Mouse (Mus musculus): ENCODE measurements around the gene Ptpn5. TPM values are rescaled to one million over a fixed set of nuclear protein-coding genes. Genes with fewer than 3 reads are reported as not detected.

The Ptpn5 gene
- polyA plus RNA-seq, 1 experiment from 2014 or later, result 1.3 TPM

- ATAC-seq (ENCODE audit: insufficient read depth, low FRiP score), result no peak
- Histone ChIP-seq H3K36me3 (ENCODE audit: control insufficient read depth, insufficient read depth, low read length) (no peaks in the 10 kb centered on the region), H3K4me3 (replicated peaks; ENCODE audit: low read length) (no peak overlapping the region), H3K27ac (ENCODE audit: low read length) (no peak overlapping the region), H3K4me1 (ENCODE audit: control insufficient read depth, insufficient read depth, low read length) (no peaks in the 10 kb centered on the region), H3K9me3 (replicated peaks; ENCODE audit: control insufficient read depth, low read length) (no peaks in the 10 kb centered on the region), H3K27me3 (ENCODE audit: control insufficient read depth, insufficient read depth, low read length) (no peaks in the 10 kb centered on the region), H3K9ac (ENCODE audit: low read length) (no peak overlapping the region), H3K4me2 (ENCODE audit: low read depth, low read length) (no peak overlapping the region)
- WGBS, result 50% methylated on average over 1 of the region's 1 CpGs
Observed at GRCm38 (mm10) chr7:47103671-47104414, 29.6 kb downstream of the Ptpn5 start.

- no peak for ATAC-seq (ENCODE audit: insufficient read depth, low FRiP score)
- Histone ChIP-seq H3K27me3 (ENCODE audit: control insufficient read depth, insufficient read depth, low read length) (no peaks in the 10 kb centered on the region), H3K4me3 (replicated peaks; ENCODE audit: low read length) (no peak overlapping the region), H3K4me1 (ENCODE audit: control insufficient read depth, insufficient read depth, low read length) (no peaks in the 10 kb centered on the region), H3K4me2 (ENCODE audit: low read depth, low read length) (no peak overlapping the region), H3K27ac (ENCODE audit: low read length) (no peak overlapping the region), H3K36me3 (ENCODE audit: control insufficient read depth, insufficient read depth, low read length) (no peaks in the 10 kb centered on the region), H3K9ac (ENCODE audit: low read length) (no peak overlapping the region), H3K9me3 (replicated peaks; ENCODE audit: control insufficient read depth, low read length) (no peaks in the 10 kb centered on the region)
- 73% methylated on average over 2 of the region's 2 CpGs for WGBS
Observed at GRCm38 (mm10) chr7:47102970-47103369, 30.5 kb downstream of the Ptpn5 start.

GRCm38 (mm10) chr7:47100615-47101014 is 32.9 kb downstream of the Ptpn5 start:
- no peaks in the 10 kb centered on the region for H3K9me3 ChIP-seq (replicated peaks; ENCODE audit: control insufficient read depth, low read length)
- no peak overlapping the region for H3K27ac ChIP-seq (ENCODE audit: low read length)
- H3K4me2 ChIP-seq (ENCODE audit: low read depth, low read length), result no peak overlapping the region
- no peaks in the 10 kb centered on the region for H3K4me1 ChIP-seq (ENCODE audit: control insufficient read depth, insufficient read depth, low read length)
- no peak for ATAC-seq (ENCODE audit: insufficient read depth, low FRiP score)
- no peak overlapping the region for H3K4me3 ChIP-seq (replicated peaks; ENCODE audit: low read length)
- no peak overlapping the region for H3K9ac ChIP-seq (ENCODE audit: low read length)
- 63% methylated on average over 6 of the region's 6 CpGs for WGBS
- no peaks in the 10 kb centered on the region for H3K27me3 ChIP-seq (ENCODE audit: control insufficient read depth, insufficient read depth, low read length)
- H3K36me3 ChIP-seq (ENCODE audit: control insufficient read depth, insufficient read depth, low read length), result no peaks in the 10 kb centered on the region

- WGBS, result 81% methylated on average over 7 of the region's 7 CpGs
- H3K4me2 ChIP-seq (ENCODE audit: low read depth, low read length), result no peak overlapping the region
- H3K27ac ChIP-seq (ENCODE audit: low read length), result no peak overlapping the region
- no peaks in the 10 kb centered on the region for H3K9me3 ChIP-seq (replicated peaks; ENCODE audit: control insufficient read depth, low read length)
- H3K9ac ChIP-seq (ENCODE audit: low read length), result no peak overlapping the region
- H3K4me3 ChIP-seq (replicated peaks; ENCODE audit: low read length), result no peak overlapping the region
- H3K4me1 ChIP-seq (ENCODE audit: control insufficient read depth, insufficient read depth, low read length), result no peaks in the 10 kb centered on the region
- ATAC-seq (ENCODE audit: insufficient read depth, low FRiP score), result no peak
- no peaks in the 10 kb centered on the region for H3K36me3 ChIP-seq (ENCODE audit: control insufficient read depth, insufficient read depth, low read length)
- H3K27me3 ChIP-seq (ENCODE audit: control insufficient read depth, insufficient read depth, low read length), result no peaks in the 10 kb centered on the region
Observed at GRCm38 (mm10) chr7:47099306-47099705, 34.2 kb downstream of the Ptpn5 start.

- no peaks in the 10 kb centered on the region for H3K27me3 ChIP-seq (ENCODE audit: control insufficient read depth, insufficient read depth, low read length)
- no peak overlapping the region for H3K4me2 ChIP-seq (ENCODE audit: low read depth, low read length)
- 59% methylated on average over 7 of the region's 7 CpGs for WGBS
- H3K9me3 ChIP-seq (replicated peaks; ENCODE audit: control insufficient read depth, low read length), result no peaks in the 10 kb centered on the region
- H3K9ac ChIP-seq (ENCODE audit: low read length), result no peak overlapping the region
- peak; percentile 17; the same call in 1 of the 2 replicates for ATAC-seq (ENCODE audit: insufficient read depth, low FRiP score)
- H3K4me3 ChIP-seq (replicated peaks; ENCODE audit: low read length), result no peak overlapping the region
- no peaks in the 10 kb centered on the region for H3K4me1 ChIP-seq (ENCODE audit: control insufficient read depth, insufficient read depth, low read length)
- H3K36me3 ChIP-seq (ENCODE audit: control insufficient read depth, insufficient read depth, low read length), result no peaks in the 10 kb centered on the region
- no peak overlapping the region for H3K27ac ChIP-seq (ENCODE audit: low read length)
Observed at GRCm38 (mm10) chr7:47098044-47098443, 35.4 kb downstream of the Ptpn5 start.

GRCm38 (mm10) chr7:47094969-47095368 is 38.5 kb downstream of the Ptpn5 start:
- Histone ChIP-seq H3K9me3 (replicated peaks; ENCODE audit: control insufficient read depth, low read length) (no peaks in the 10 kb centered on the region), H3K4me3 (replicated peaks; ENCODE audit: low read length) (no peak overlapping the region), H3K27me3 (ENCODE audit: control insufficient read depth, insufficient read depth, low read length) (no peaks in the 10 kb centered on the region), H3K9ac (ENCODE audit: low read length) (no peak overlapping the region), H3K4me2 (ENCODE audit: low read depth, low read length) (no peak overlapping the region), H3K36me3 (ENCODE audit: control insufficient read depth, insufficient read depth, low read length) (no peaks in the 10 kb centered on the region), H3K27ac (ENCODE audit: low read length) (no peak overlapping the region), H3K4me1 (ENCODE audit: control insufficient read depth, insufficient read depth, low read length) (no peaks in the 10 kb centered on the region)
- ATAC-seq (ENCODE audit: insufficient read depth, low FRiP score), result no peak
- WGBS, result 70% methylated on average over 2 of the region's 2 CpGs

GRCm38 (mm10) chr7:47093935-47094334 is 39.5 kb downstream of the Ptpn5 start:
- no peak overlapping the region for H3K9ac ChIP-seq (ENCODE audit: low read length)
- no peak overlapping the region for H3K4me3 ChIP-seq (replicated peaks; ENCODE audit: low read length)
- no peaks in the 10 kb centered on the region for H3K9me3 ChIP-seq (replicated peaks; ENCODE audit: control insufficient read depth, low read length)
- H3K4me2 ChIP-seq (ENCODE audit: low read depth, low read length), result no peak overlapping the region
- H3K27ac ChIP-seq (ENCODE audit: low read length), result no peak overlapping the region
- H3K27me3 ChIP-seq (ENCODE audit: control insufficient read depth, insufficient read depth, low read length), result no peaks in the 10 kb centered on the region
- no peak for ATAC-seq (ENCODE audit: insufficient read depth, low FRiP score)
- H3K36me3 ChIP-seq (ENCODE audit: control insufficient read depth, insufficient read depth, low read length), result no peaks in the 10 kb centered on the region
- no peaks in the 10 kb centered on the region for H3K4me1 ChIP-seq (ENCODE audit: control insufficient read depth, insufficient read depth, low read length)
- 84% methylated on average over 5 of the region's 5 CpGs for WGBS

GRCm38 (mm10) chr7:47085075-47085474 is 48.4 kb downstream of the Ptpn5 start:
- Histone ChIP-seq H3K9ac (ENCODE audit: low read length) (no peak overlapping the region), H3K27me3 (ENCODE audit: control insufficient read depth, insufficient read depth, low read length) (no peaks in the 10 kb centered on the region), H3K36me3 (ENCODE audit: control insufficient read depth, insufficient read depth, low read length) (no peaks in the 10 kb centered on the region), H3K4me2 (ENCODE audit: low read depth, low read length) (no peak overlapping the region), H3K9me3 (replicated peaks; ENCODE audit: control insufficient read depth, low read length) (no peaks in the 10 kb centered on the region), H3K4me1 (ENCODE audit: control insufficient read depth, insufficient read depth, low read length) (no peaks in the 10 kb centered on the region; the same call in 1 of the 2 replicates), H3K27ac (ENCODE audit: low read length) (no peak overlapping the region), H3K4me3 (replicated peaks; ENCODE audit: low read length) (no peak overlapping the region)
- ATAC-seq (ENCODE audit: insufficient read depth, low FRiP score), result no peak
- 43% methylated on average over 1 of the region's 1 CpGs for WGBS

GRCm38 (mm10) chr7:47081277-47081676 is 52.2 kb downstream of the Ptpn5 start:
- 27% methylated on average over 6 of the region's 6 CpGs for WGBS
- no peaks in the 10 kb centered on the region for H3K27me3 ChIP-seq (ENCODE audit: control insufficient read depth, insufficient read depth, low read length)
- no peaks in the 10 kb centered on the region for H3K9me3 ChIP-seq (replicated peaks; ENCODE audit: control insufficient read depth, low read length)
- peak overlapping the region; percentile 25; the same call in 1 of the 2 replicates for H3K4me2 ChIP-seq (ENCODE audit: low read depth, low read length)
- no peaks in the 10 kb centered on the region for H3K36me3 ChIP-seq (ENCODE audit: control insufficient read depth, insufficient read depth, low read length)
- no peaks in the 10 kb centered on the region; the same call in 1 of the 2 replicates for H3K4me1 ChIP-seq (ENCODE audit: control insufficient read depth, insufficient read depth, low read length)
- peak overlapping the region; percentile 57; the same call in 1 of the 2 replicates for H3K9ac ChIP-seq (ENCODE audit: low read length)
- H3K27ac ChIP-seq (ENCODE audit: low read length), result no peak overlapping the region
- 0 out of 2 replicates have a peak, but pooled peaks have one; percentile 20 for ATAC-seq (ENCODE audit: insufficient read depth, low FRiP score)
- H3K4me3 ChIP-seq (replicated peaks; ENCODE audit: low read length), result no peak overlapping the region

All from stomach, embryonic 16.5 days (tissue).